Mouse (Mus musculus): ENCODE measurements around the gene Sgta.
"Not testable (repeated sequence)": the region's sequence is repeated elsewhere in the genome, so short reads cannot be mapped to it uniquely, and the experiment has no call there.

Gene Sgta

GRCm38 (mm10) chr10:81057406-81058130 is 2.4 kb downstream of the Sgta start:
- DNase-seq (ENCODE audit: low read depth): no peak

GRCm38 (mm10) chr10:81055802-81056340 is 4.1 kb downstream of the Sgta start:
- not testable (repeated sequence) for DNase-seq (ENCODE audit: low read depth)

GRCm38 (mm10) chr10:81055169-81055568 is 4.8 kb downstream of the Sgta start:
- DNase-seq (ENCODE audit: low read depth): no peak

GRCm38 (mm10) chr10:81052577-81052976 is 7.4 kb downstream of the Sgta start:
- DNase-seq (ENCODE audit: low read depth): no peak

- DNase-seq (ENCODE audit: low read depth): peak; percentile 61
These were observed 8.8 kb downstream of the Sgta start for GRCm38 (mm10) chr10:81051133-81051532.

GRCm38 (mm10) chr10:81050645-81051044 is 9.3 kb downstream of the Sgta start:
- DNase-seq (ENCODE audit: low read depth): peak; percentile 57

- not testable (repeated sequence) for DNase-seq (ENCODE audit: low read depth)
These were observed 14.7 kb downstream of the Sgta start for GRCm38 (mm10) chr10:81045246-81045645.

- peak; percentile 76 for DNase-seq (ENCODE audit: low read depth)
These were observed 18.4 kb downstream of the Sgta start for GRCm38 (mm10) chr10:81041458-81042175.

GRCm38 (mm10) chr10:81036988-81037580 is 22.9 kb downstream of the Sgta start, which contains the start of gene Slc39a3:
Gene Slc39a3, minus strand, starts transcription at chr10:81037426.
- DNase-seq (ENCODE audit: low read depth): peak; percentile 99

- peak; percentile 70 for DNase-seq (ENCODE audit: low read depth)
These were observed 23.7 kb downstream of the Sgta start for GRCm38 (mm10) chr10:81036251-81036650.

- DNase-seq (ENCODE audit: low read depth): no peak
These were observed 26.4 kb downstream of the Sgta start for GRCm38 (mm10) chr10:81033586-81033985.

- no peak for DNase-seq (ENCODE audit: low read depth)
These were observed 30.9 kb downstream of the Sgta start for GRCm38 (mm10) chr10:81029031-81029430.

GRCm38 (mm10) chr10:81028219-81028618 is 31.8 kb downstream of the Sgta start:
- no peak for DNase-seq (ENCODE audit: low read depth)

- peak; percentile 55 for DNase-seq (ENCODE audit: low read depth)
These were observed 32.6 kb downstream of the Sgta start for GRCm38 (mm10) chr10:81027331-81027730.

- no peak for DNase-seq (ENCODE audit: low read depth)
These were observed 33.1 kb downstream of the Sgta start for GRCm38 (mm10) chr10:81026857-81027256.

GRCm38 (mm10) chr10:81025639-81026275 is 34.2 kb downstream of the Sgta start, which contains the start of gene Diras1:
Gene Diras1, minus strand, starts transcription at chr10:81025662.
- no peak for DNase-seq (ENCODE audit: low read depth)

GRCm38 (mm10) chr10:81025047-81025621 is 34.8 kb downstream of the Sgta start:
- no peak for DNase-seq (ENCODE audit: low read depth)

- peak; percentile 17 for DNase-seq (ENCODE audit: low read depth)
These were observed 35.5 kb downstream of the Sgta start for GRCm38 (mm10) chr10:81024346-81024937.

GRCm38 (mm10) chr10:81022744-81023143 is 37.2 kb downstream of the Sgta start:
- peak; percentile 46 for DNase-seq (ENCODE audit: low read depth)

GRCm38 (mm10) chr10:81021547-81022110 is 38.4 kb downstream of the Sgta start:
- no peak for DNase-seq (ENCODE audit: low read depth)

GRCm38 (mm10) chr10:81020207-81020606 is 39.8 kb downstream of the Sgta start:
- DNase-seq (ENCODE audit: low read depth): peak; percentile 14
